Mouse (Mus musculus): ENCODE measurements at regions not wholly inside any gene's neighbourhood (a gene's known extent, or its start where the extent isn't known, plus 50 kb on each side); places are given as distances from the start of the nearest gene placed in this dataset.

DNA sequence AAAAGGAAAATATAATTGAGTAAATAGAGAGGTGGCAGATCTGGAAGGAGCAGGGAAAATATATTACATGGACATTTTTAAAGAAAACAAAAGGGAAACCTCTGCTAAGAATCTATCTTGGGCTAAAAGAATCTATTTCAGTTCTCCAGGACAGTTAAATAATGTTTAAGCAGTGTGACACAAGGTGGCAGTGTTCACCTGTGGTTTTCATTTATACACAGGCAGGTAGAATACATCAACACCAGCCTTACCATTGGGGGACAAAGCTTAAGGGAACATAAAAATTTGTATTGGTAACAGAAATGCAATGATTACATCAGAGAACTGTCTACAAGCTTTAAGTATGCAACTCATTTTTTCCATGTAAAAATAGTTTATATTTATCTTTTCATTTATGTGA is 78.2 kb upstream of the Cldn34d start:
- peak; percentile 16 for DNase-seq (ENCODE audit: low read depth, low spot score)

Measured in A20 (cell line).